8 mouse cellular contexts compared by ENCODE assay signal in the genomic region with DNA sequence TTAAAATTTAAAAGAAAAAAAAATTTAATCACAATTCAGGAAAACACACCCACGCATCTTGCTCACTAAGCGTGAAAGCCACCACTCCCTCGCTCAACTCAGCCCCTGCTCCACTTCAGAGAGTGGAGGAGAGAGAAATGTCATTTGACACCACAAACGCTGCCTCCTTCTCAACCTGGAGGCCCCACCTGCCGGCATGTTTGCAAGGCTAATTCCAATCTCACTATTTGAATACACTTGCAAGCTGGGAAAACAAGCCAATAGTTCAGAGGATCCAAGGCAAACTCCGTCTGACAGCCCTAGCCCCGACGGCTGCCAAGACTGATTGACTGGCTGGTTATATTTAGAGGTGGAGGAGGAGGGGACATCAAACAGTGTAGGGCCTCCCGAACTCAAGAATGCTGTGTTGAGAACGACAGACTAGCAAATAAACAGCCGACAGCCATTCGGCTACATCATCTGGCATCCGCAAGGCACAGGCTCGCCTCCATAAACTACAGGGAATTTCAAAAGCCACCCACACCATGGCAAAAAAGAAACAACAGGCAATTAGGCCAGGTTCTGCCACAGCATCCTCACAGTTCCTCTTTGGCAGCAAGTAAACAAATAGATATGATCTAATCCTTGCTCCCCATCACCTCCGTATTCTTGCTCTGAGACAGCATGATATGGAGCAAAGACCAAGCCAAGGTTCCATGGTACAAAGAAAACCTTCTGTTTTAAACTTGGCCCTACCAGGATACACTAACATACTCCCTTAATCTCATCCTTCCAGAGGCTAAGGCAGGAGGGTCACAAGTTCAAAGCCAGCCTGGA.
A peak's percentile ranks its signal among the peaks of the same experiment; 100 is the strongest.
DNase-seq lines count a peak whose midpoint lies in the region; ATAC-seq lines count a peak whose summit lies in the region.

No protein-coding gene starts in this region.

- H3K9me3 ChIP-seq in forebrain, embryonic 10.5 days = no peaks in the 10 kb centered on the region
- H3K9me3 ChIP-seq in heart, embryonic 16.5 days (replicated peaks; ENCODE audit: control insufficient read depth, low read length) = no peaks in the 10 kb centered on the region

- no peaks in the 10 kb centered on the region for H3K27me3 ChIP-seq in forebrain, embryonic 10.5 days (ENCODE audit: poor library complexity, severe bottlenecking)
- H3K27me3 ChIP-seq in heart, embryonic 16.5 days (ENCODE audit: control insufficient read depth, insufficient read depth, low read length) = no peaks in the 10 kb centered on the region

- H3K4me1 ChIP-seq in forebrain, embryonic 10.5 days = peaks cover 85% of the 10 kb centered on the region
- peaks cover 65% of the 10 kb centered on the region for H3K4me1 ChIP-seq in heart, embryonic 16.5 days (ENCODE audit: control insufficient read depth, insufficient read depth, low read length)

- H3K27ac ChIP-seq in forebrain, embryonic 10.5 days = peak overlapping the region; percentile 76
- peak overlapping the region; percentile 61 for H3K27ac ChIP-seq in heart, embryonic 16.5 days (ENCODE audit: low read length)

- 13% methylated on average over 15 of the region's 15 CpGs for WGBS in forebrain, embryonic 10.5 days
- 12% methylated on average over 15 of the region's 15 CpGs for WGBS in heart, embryonic 16.5 days

- peak overlapping the region; percentile 55 for H3K4me2 ChIP-seq in heart, embryonic 16.5 days (ENCODE audit: low read depth, low read length)

- peak overlapping the region; percentile 4 for H3K9ac ChIP-seq in heart, embryonic 16.5 days (ENCODE audit: low read length)

- peak; percentile 68 for ATAC-seq in heart, embryonic 16.5 days (replicated peaks; ENCODE audit: extremely low read depth, insufficient read depth, low FRiP score)

- DNase-seq in A20 (ENCODE audit: low read depth, low spot score) = peak; percentile 79
- peak; percentile 95 for DNase-seq in R1 (ENCODE audit: low read depth, low spot score)
- DNase-seq in forebrain, embryonic 10.5 days (ENCODE audit: extremely low spot score, low spot score) = peak; percentile 31
- DNase-seq in kidney, postnatal 4 days = peak; percentile 73 to 82
- peak; percentile 75 to 84 for DNase-seq in lung, adult 18-20 months
- peak; percentile 18 for DNase-seq in right cerebral cortex, postnatal 14 days
- DNase-seq in adrenal gland, adult 8-10 months = no peak

- peaks cover 47% of the 10 kb centered on the region for H3K36me3 ChIP-seq in forebrain, embryonic 10.5 days (replicated peaks)
- no peaks in the 10 kb centered on the region for H3K36me3 ChIP-seq in heart, embryonic 16.5 days (ENCODE audit: control insufficient read depth, insufficient read depth)

- H3K4me3 ChIP-seq in forebrain, embryonic 10.5 days = peak overlapping the region; percentile 2; the same call in 1 of the 2 replicates
- H3K4me3 ChIP-seq in heart, embryonic 16.5 days (ENCODE audit: low read length) = peak overlapping the region; percentile 11; the same call in 1 of the 2 replicates
